In the genomic region with DNA sequence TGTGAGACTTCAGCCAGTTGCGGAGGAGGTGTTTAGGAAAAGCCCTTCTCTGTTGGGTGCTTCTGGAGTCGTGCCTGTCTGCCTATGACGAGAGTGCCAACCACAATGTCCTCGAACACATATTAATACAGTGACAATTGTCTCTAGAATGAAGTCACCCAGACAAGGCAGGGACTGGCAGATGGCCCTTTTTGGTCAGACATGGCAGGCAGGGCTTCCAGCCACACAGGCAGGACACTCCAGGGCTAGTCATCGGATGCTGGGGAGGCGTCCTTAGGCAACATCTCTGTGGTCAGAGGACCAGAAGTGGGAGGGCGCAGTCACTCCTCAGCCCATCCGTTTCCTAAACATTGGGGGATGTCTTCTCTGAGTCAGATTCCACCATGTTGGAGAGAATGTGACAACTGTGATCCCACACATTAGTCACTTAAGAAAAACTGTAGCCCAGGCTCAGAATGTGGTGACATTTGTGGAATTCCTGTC, we compare ENCODE assay signal across 13 mouse cellular contexts. TPM values are rescaled to one million over a fixed set of nuclear protein-coding genes. Genes with fewer than 3 reads are reported as not detected.
A peak's percentile ranks its signal among the peaks of the same experiment; 100 is the strongest.
DNase-seq lines count a peak whose midpoint lies in the region; ATAC-seq lines count a peak whose summit lies in the region.
"Had no signal": no experiment of that assay in that cellular context is flagged by ENCODE, and none has a peak within 500 bp of the region (broad histone marks: within the 10 kb centered on the region; RNA-seq: fewer than 3 reads in every experiment).

No protein-coding gene starts in this region.

- DNase-seq in layer of hippocampus, adult 11-12 months (ENCODE audit: low spot score): peak; percentile 38
- no peak for DNase-seq in layer of hippocampus, postnatal 25 days (ENCODE audit: extremely low spot score in 1 of 2, low spot score in 1 of 2)
- DNase-seq in 3134 (ENCODE audit: extremely low read depth, insufficient read length, low spot score): peak; percentile 90
- DNase-seq in Muller cell, postnatal 12 days (ENCODE audit: inconsistent ontology term): peak; percentile 92
- peak; percentile 64 for DNase-seq in layer of hippocampus, adult 9-11 months
- no peak for DNase-seq in kidney, adult 8-10 months
- DNase-seq in ovary, postnatal 10 days (ENCODE audit: low spot score): no peak
- DNase-seq: adrenal gland, adult 8-10 months; heart, adult 2 months; thymus, postnatal 14 days had no signal

- ATAC-seq in CD4-positive, CD25-positive, alpha-beta regulatory T cell, adult 4 months: no peak
- ATAC-seq: liver, embryonic 12.5 days; midbrain, embryonic 13.5 days had no signal

RNA-seq across cellular contexts. Expression of a gene that starts 53.0 kb away (rescaled TPM):
- 1 to 10 TPM; 2.0 to 2.8 TPM for total RNA-seq in layer of hippocampus, postnatal 25 days (2021)
- polyA plus RNA-seq in CD4-positive, CD25-positive, alpha-beta regulatory T cell, adult 4 months (2017; shearing (Covaris generic)): under 1 TPM; 0.11 to 0.12 TPM

Comparison
In these comparisons a context has a peak if more than half of its experiments do, and no peak if none do; other contexts are left out.
1. DNase-seq: peak in layer of hippocampus, adult 11-12 months (single experiment), 3134 (single experiment), Muller cell, postnatal 12 days (single experiment) and layer of hippocampus, adult 9-11 months (single experiment); none in layer of hippocampus, postnatal 25 days (0 of 2), kidney, adult 8-10 months (0 of 2) and ovary, postnatal 10 days (single experiment).